Mouse (Mus musculus): ENCODE measurements around the gene Limch1.

DNA sequence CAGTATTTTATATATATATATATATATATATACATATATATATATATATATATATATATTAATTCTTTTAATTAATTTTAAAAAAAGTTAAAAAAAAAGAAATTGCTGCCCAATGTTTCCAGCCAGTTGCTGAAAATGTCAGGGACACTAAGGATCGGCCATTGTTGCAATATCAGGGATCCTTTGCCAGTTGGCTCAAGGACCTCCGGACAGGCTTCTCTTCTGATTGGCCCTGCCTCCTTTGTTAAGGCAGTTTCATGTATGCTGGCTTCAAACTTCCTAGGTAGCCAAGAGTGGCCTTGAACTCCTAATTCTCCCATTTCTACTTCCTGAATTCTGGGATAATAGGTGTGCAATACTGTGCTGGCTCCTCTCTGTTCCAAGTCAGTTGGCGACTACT is 6.3 kb upstream of the Limch1 start:
- TF ChIP-seq CTCF (IDR thresholded peaks at IDR 0.05; ENCODE audit: borderline replicate concordance, control insufficient read depth, extremely low read depth, insufficient read depth, low read length, poor library complexity) (no peak), POLR2A (IDR thresholded peaks at IDR 0.05; ENCODE audit: control insufficient read depth, extremely low read depth, insufficient read depth, low read length, poor library complexity) (no peak)

Data from thymus, adult 2 months (tissue).